Mouse (Mus musculus) heart, embryonic 11.5 days (tissue): ENCODE results near the gene Snx9. TPM values are rescaled to one million over a fixed set of nuclear protein-coding genes. Genes with fewer than 3 reads are reported as not detected.

ENCODE experiments used
- ATAC-seq: fragments of 200-750 bp; cut with Nextera tagmentation; replicated peaks from 2 replicates; pipeline ENCODE4 v1.8.0; 2017; ENCODE audit warnings: moderate library complexity; ENCODE audit not compliant: insufficient number of reproducible peaks, low FRiP score, low TSS enrichment
- H3K27ac ChIP-seq: fragments of 300-500 bp; sonication (generic); 2 replicates; pipeline ENCODE4 v1.5.1; 2014; ENCODE audit warnings: mild to moderate bottlenecking, low read depth, low read length
- H3K27me3 ChIP-seq: fragments of 300-500 bp; sonication (generic); 2 replicates; pipeline ENCODE4 v1.6.1; 2014; ENCODE audit warnings: mild to moderate bottlenecking, low read length, mixed read lengths; ENCODE audit not compliant: control insufficient read depth, insufficient read depth
- H3K36me3 ChIP-seq: fragments of 300-500 bp; sonication (generic); 2 replicates; pipeline ENCODE4 v1.6.1; 2014; ENCODE audit warnings: mild to moderate bottlenecking, low read length, moderate library complexity, mixed read lengths; ENCODE audit not compliant: control insufficient read depth, insufficient read depth
- H3K4me1 ChIP-seq: fragments of 300-500 bp; sonication (generic); 2 replicates; pipeline ENCODE4 v1.6.1; 2014; ENCODE audit warnings: low read length; ENCODE audit not compliant: control insufficient read depth, insufficient read depth
- H3K4me2 ChIP-seq: fragments of 300-500 bp; sonication (generic); 2 replicates; pipeline ENCODE4 v1.6.1; 2014; ENCODE audit warnings: mild to moderate bottlenecking, moderate library complexity
- H3K4me3 ChIP-seq: fragments of 300-500 bp; sonication (generic); 2 replicates; pipeline ENCODE4 v1.5.1; 2014; ENCODE audit warnings: low read depth, low read length
- H3K9ac ChIP-seq: fragments of 300-500 bp; sonication (generic); 2 replicates; pipeline ENCODE4 v1.6.1; 2014; ENCODE audit warnings: mild to moderate bottlenecking, low read depth, low read length, moderate library complexity
- H3K9me3 ChIP-seq: fragments of 300-500 bp; sonication (generic); replicated peaks from 2 replicates; pipeline ENCODE4 v1.6.1; 2016; ENCODE audit warnings: low read length; ENCODE audit not compliant: control insufficient read depth
- WGBS: fragments of 180-500 bp; shearing (Covaris S2); extraction: QIAGEN DNeasy Blood & Tissue Kit; methylation state at CpG from one replicate; pipeline ENCODE4 v1.1.7; 2014; ENCODE audit not compliant: insufficient replicate concordance; 5-methylcytosine and 5-hydroxymethylcytosine counted together
- polyA plus RNA-seq: library from polyadenylated mRNA; unstranded; fragments of >200 nt; fragmentation: Nextera tagmentation; extraction: Ambion mirVana; gene quantifications from 2 replicates; pipeline ENCODE4 v1.2.1, GENCODE M21; 2014

The Snx9 gene
- polyA plus RNA-seq, 1 experiment from 2014 or later, result 26.5 TPM

- peaks cover 10% of the 10 kb centered on the region for H3K4me1 ChIP-seq
- WGBS, result 78% methylated on average over 12 of the region's 12 CpGs
- H3K4me2 ChIP-seq, result no peak overlapping the region
- H3K9me3 ChIP-seq, result no peaks in the 10 kb centered on the region
- H3K9ac ChIP-seq, result no peak overlapping the region
- H3K27me3 ChIP-seq, result no peaks in the 10 kb centered on the region
- no peaks in the 10 kb centered on the region for H3K36me3 ChIP-seq
- H3K4me3 ChIP-seq, result no peak overlapping the region
- no peak overlapping the region for H3K27ac ChIP-seq
- no peak for ATAC-seq
Observed at GRCm38 (mm10) chr17:5804370-5805150, 36.6 kb upstream of the Snx9 start.

GRCm38 (mm10) chr17:5805151-5805834 is 35.8 kb upstream of the Snx9 start:
- H3K27ac ChIP-seq, result no peak overlapping the region
- whole genome bisulfite sequencing, result 81% methylated on average over 7 of the region's 7 CpGs
- no peak overlapping the region for H3K4me2 ChIP-seq
- H3K9me3 ChIP-seq, result no peaks in the 10 kb centered on the region
- H3K4me1 ChIP-seq, result peaks cover 8% of the 10 kb centered on the region; the same call in 1 of the 2 replicates
- no peak overlapping the region for H3K9ac ChIP-seq
- no peak for ATAC-seq
- no peaks in the 10 kb centered on the region for H3K36me3 ChIP-seq
- no peak overlapping the region for H3K4me3 ChIP-seq
- H3K27me3 ChIP-seq, result no peaks in the 10 kb centered on the region

GRCm38 (mm10) chr17:5805935-5806334 is 35.2 kb upstream of the Snx9 start:
- WGBS, result 80% methylated on average over 2 of the region's 2 CpGs
- no peak overlapping the region for H3K27ac ChIP-seq

GRCm38 (mm10) chr17:5806823-5807222 is 34.3 kb upstream of the Snx9 start:
- ATAC-seq, result no peak
- Histone ChIP-seq H3K9me3 (no peaks in the 10 kb centered on the region), H3K4me2 (no peak overlapping the region), H3K4me1 (peaks cover 3% of the 10 kb centered on the region; the same call in 1 of the 2 replicates), H3K27ac (no peak overlapping the region), H3K4me3 (no peak overlapping the region), H3K9ac (no peak overlapping the region), H3K27me3 (no peaks in the 10 kb centered on the region), H3K36me3 (no peaks in the 10 kb centered on the region)
- WGBS, result 83% methylated on average over 2 of the region's 2 CpGs

More at GRCm38 (mm10) chr17:5805935-5806334, 35.2 kb upstream of the Snx9 start:
- H3K36me3 ChIP-seq, result no peaks in the 10 kb centered on the region
- H3K27me3 ChIP-seq, result no peaks in the 10 kb centered on the region
- H3K4me3 ChIP-seq, result no peak overlapping the region
- no peak overlapping the region for H3K9ac ChIP-seq
- ATAC-seq, result no peak
- no peak overlapping the region for H3K4me2 ChIP-seq
- H3K9me3 ChIP-seq, result no peaks in the 10 kb centered on the region
- H3K4me1 ChIP-seq, result peaks cover 8% of the 10 kb centered on the region; the same call in 1 of the 2 replicates

GRCm38 (mm10) chr17:5807847-5808386 is 33.2 kb upstream of the Snx9 start:
- no peak overlapping the region for H3K27ac ChIP-seq
- 61% methylated on average over 3 of the region's 3 CpGs for WGBS
- H3K4me3 ChIP-seq, result no peak overlapping the region
- H3K4me2 ChIP-seq, result no peak overlapping the region
- no peaks in the 10 kb centered on the region for H3K36me3 ChIP-seq
- no peak overlapping the region for H3K9ac ChIP-seq
- ATAC-seq, result no peak
- no peaks in the 10 kb centered on the region for H3K27me3 ChIP-seq
- no peaks in the 10 kb centered on the region for H3K4me1 ChIP-seq
- no peaks in the 10 kb centered on the region for H3K9me3 ChIP-seq

- Histone ChIP-seq H3K9me3 (no peaks in the 10 kb centered on the region), H3K27me3 (no peaks in the 10 kb centered on the region), H3K4me2 (no peak overlapping the region), H3K36me3 (no peaks in the 10 kb centered on the region), H3K27ac (no peak overlapping the region), H3K4me1 (peaks cover 4% of the 10 kb centered on the region), H3K4me3 (no peak overlapping the region), H3K9ac (no peak overlapping the region)
- ATAC-seq, result no peak
- 56% methylated on average over 8 of the region's 8 CpGs for WGBS
Observed at GRCm38 (mm10) chr17:5813863-5814640, 27.1 kb upstream of the Snx9 start.

GRCm38 (mm10) chr17:5814641-5814920 is 26.5 kb upstream of the Snx9 start:
- peaks cover 6% of the 10 kb centered on the region for H3K4me1 ChIP-seq
- H3K27me3 ChIP-seq, result no peaks in the 10 kb centered on the region
- WGBS, result 34% methylated on average over 1 of the region's 1 CpGs
- no peak overlapping the region for H3K27ac ChIP-seq
- H3K4me2 ChIP-seq, result no peak overlapping the region
- H3K9ac ChIP-seq, result no peak overlapping the region
- no peak for ATAC-seq
- H3K4me3 ChIP-seq, result no peak overlapping the region
- H3K9me3 ChIP-seq, result no peaks in the 10 kb centered on the region
- H3K36me3 ChIP-seq, result no peaks in the 10 kb centered on the region

- no peaks in the 10 kb centered on the region for H3K9me3 ChIP-seq
- no peaks in the 10 kb centered on the region for H3K27me3 ChIP-seq
- peaks cover 9% of the 10 kb centered on the region for H3K4me1 ChIP-seq
- WGBS, result 90% methylated on average over 2 of the region's 2 CpGs
- no peak overlapping the region for H3K9ac ChIP-seq
- no peak overlapping the region for H3K4me2 ChIP-seq
- H3K27ac ChIP-seq, result no peak overlapping the region
- H3K36me3 ChIP-seq, result no peaks in the 10 kb centered on the region
- ATAC-seq, result no peak
- H3K4me3 ChIP-seq, result no peak overlapping the region
Observed at GRCm38 (mm10) chr17:5817871-5818270, 23.3 kb upstream of the Snx9 start.
